Mouse (Mus musculus) kidney, adult 2 months (tissue): Measurements from ENCODE around the gene Tnnc1. TPM values are rescaled to one million over a fixed set of nuclear protein-coding genes. Genes with fewer than 3 reads are reported as not detected.

Experiments
- DNase-seq: peaks from one replicate; pipeline ENCODE4 v3.0.0; 2021
- H3K27ac ChIP-seq: fragments of 200-500 bp; 2 replicates; pipeline ENCODE4 v1.5.1; 2012; ENCODE audit warnings: low read depth, low read length, control low read depth, inconsistent platforms; ENCODE audit not compliant: insufficient read depth
- H3K27me3 ChIP-seq: fragments of 200-500 bp; replicated peaks from 2 replicates; pipeline ENCODE4 v1.6.1; 2012; ENCODE audit warnings: mild to moderate bottlenecking, moderate library complexity, low read length, inconsistent platforms; ENCODE audit not compliant: control insufficient read depth, insufficient read depth
- H3K36me3 ChIP-seq: fragments of 200-500 bp; 2 replicates; pipeline ENCODE4 v1.6.1; 2012; ENCODE audit warnings: mild to moderate bottlenecking, moderate library complexity, low read length, inconsistent platforms; ENCODE audit not compliant: control insufficient read depth, insufficient read depth
- H3K4me1 ChIP-seq: fragments of 200-500 bp; 2 replicates; pipeline ENCODE4 v1.6.1; 2011; ENCODE audit warnings: low read length; ENCODE audit not compliant: control insufficient read depth, insufficient read depth
- H3K4me3 ChIP-seq: fragments of 200-500 bp; 2 replicates; pipeline ENCODE4 v1.5.1; 2011; ENCODE audit warnings: mild to moderate bottlenecking, low read depth, low read length, control low read depth; ENCODE audit not compliant: insufficient read depth
- CTCF ChIP-seq: fragments of 200-500 bp; conservative IDR thresholded peaks from 2 replicates; pipeline ENCODE4 v1.5.1; 2011; ENCODE audit warnings: low read depth, mild to moderate bottlenecking, control low read depth, low read length, moderate library complexity, mixed read lengths; ENCODE audit not compliant: insufficient read depth, insufficient read length
- POLR2A ChIP-seq: fragments of 200-500 bp; IDR thresholded peaks from one replicate; pipeline ENCODE4 v1.6.1; 2011; ENCODE audit warnings: low read depth, low read length, control low read depth
- WGBS: fragments of 180-500 bp; shearing (Covaris S2); methylation state at CpG from one replicate; pipeline ENCODE4 v1.1.7; 2018; 5-methylcytosine and 5-hydroxymethylcytosine counted together
- polyA plus RNA-seq: library from polyadenylated mRNA; depleted of rRNA; stranded (reverse); fragments of >200 nt; gene quantifications from 2 replicates; pipeline ENCODE4 v1.2.3, GENCODE M21; 2012

Tnnc1 gene
- polyA plus RNA-seq, 1 experiment: 9.1 TPM

GRCm38 (mm10) chr14:31213868-31214267 is 5.8 kb downstream of the Tnnc1 start:
- TF ChIP-seq POLR2A (no peak), CTCF (no peak)
- 77% methylated on average over 8 of the region's 8 CpGs for WGBS

GRCm38 (mm10) chr14:31214684-31215083 is 6.6 kb downstream of the Tnnc1 start:
- no peaks in the 10 kb centered on the region for H3K36me3 ChIP-seq
- no peaks in the 10 kb centered on the region for H3K27me3 ChIP-seq
- no peak for TF ChIP-seq CTCF
- no peak for TF ChIP-seq POLR2A
- no peak overlapping the region for H3K4me3 ChIP-seq
- no peak for DNase-seq
- no peaks in the 10 kb centered on the region for H3K4me1 ChIP-seq
- 94% methylated on average over 3 of the region's 3 CpGs for WGBS
- H3K27ac ChIP-seq: no peak overlapping the region

More at GRCm38 (mm10) chr14:31213868-31214267, 5.8 kb downstream of the Tnnc1 start:
- no peaks in the 10 kb centered on the region for H3K4me1 ChIP-seq
- no peak overlapping the region for H3K4me3 ChIP-seq
- H3K36me3 ChIP-seq: no peaks in the 10 kb centered on the region
- H3K27me3 ChIP-seq: no peaks in the 10 kb centered on the region
- DNase-seq: no peak
- H3K27ac ChIP-seq: no peak overlapping the region

- peak; percentile 85 for DNase-seq
- WGBS: 29% methylated on average over 15 of the region's 15 CpGs
- no peaks in the 10 kb centered on the region for H3K36me3 ChIP-seq
- H3K4me1 ChIP-seq: no peaks in the 10 kb centered on the region
- H3K4me3 ChIP-seq: no peak overlapping the region
- no peaks in the 10 kb centered on the region for H3K27me3 ChIP-seq
- H3K27ac ChIP-seq: no peak overlapping the region
- TF ChIP-seq POLR2A (no peak), CTCF (peak; percentile 97)
These were observed 7.3 kb downstream of the Tnnc1 start for GRCm38 (mm10) chr14:31215157-31216002.

- H3K27me3 ChIP-seq: no peaks in the 10 kb centered on the region
- TF ChIP-seq CTCF (no peak), POLR2A (no peak)
- H3K4me3 ChIP-seq: peak within 1 kb of the TSS; percentile 26
- DNase-seq: no peak
- no peaks in the 10 kb centered on the region for H3K36me3 ChIP-seq
- no peaks in the 10 kb centered on the region for H3K4me1 ChIP-seq
- 0 out of 2 replicates have a peak within 1 kb of the TSS, but pooled peaks have one; percentile 8 for H3K27ac ChIP-seq
- 67% methylated on average over 2 of the region's 2 CpGs for WGBS
These were observed 8.7 kb downstream of the Tnnc1 start, which contains the start of gene Nisch for GRCm38 (mm10) chr14:31216846-31217245. Nisch (minus strand) TSS chr14:31216946.

GRCm38 (mm10) chr14:31217666-31218065 is 9.6 kb downstream of the Tnnc1 start, which contains the start of gene Sema3g:
Sema3g (plus strand) TSS chr14:31217860.
- H3K4me1 ChIP-seq: no peaks in the 10 kb centered on the region
- 0 out of 2 replicates have a peak within 1 kb of the TSS, but pooled peaks have one; percentile 8 for H3K27ac ChIP-seq
- peak within 1 kb of the TSS; percentile 26 for H3K4me3 ChIP-seq
- peak; percentile 88 for DNase-seq
- H3K27me3 ChIP-seq: no peaks in the 10 kb centered on the region
- H3K36me3 ChIP-seq: no peaks in the 10 kb centered on the region
- WGBS: 6% methylated on average over 11 of the region's 11 CpGs
- peak; percentile 75 for TF ChIP-seq CTCF
- no peak for TF ChIP-seq POLR2A

GRCm38 (mm10) chr14:31226978-31227377 is 18.9 kb downstream of the Tnnc1 start:
- TF ChIP-seq CTCF: no peak
- no peak for TF ChIP-seq POLR2A
- no peaks in the 10 kb centered on the region for H3K36me3 ChIP-seq
- H3K27ac ChIP-seq: no peak overlapping the region
- WGBS: 51% methylated on average over 4 of the region's 4 CpGs
- no peak for DNase-seq
- no peak overlapping the region for H3K4me3 ChIP-seq
- no peaks in the 10 kb centered on the region for H3K27me3 ChIP-seq
- no peaks in the 10 kb centered on the region for H3K4me1 ChIP-seq

- H3K4me3 ChIP-seq: no peak overlapping the region
- H3K27ac ChIP-seq: peak overlapping the region; percentile 46
- H3K36me3 ChIP-seq: no peaks in the 10 kb centered on the region
- DNase-seq: peak; percentile 76
- H3K4me1 ChIP-seq: no peaks in the 10 kb centered on the region
- WGBS: 50% methylated on average over 6 of the region's 6 CpGs
- H3K27me3 ChIP-seq: no peaks in the 10 kb centered on the region
- no peak for TF ChIP-seq CTCF
- TF ChIP-seq POLR2A: no peak
These were observed 20.1 kb downstream of the Tnnc1 start for GRCm38 (mm10) chr14:31228234-31228633.
